Mouse (Mus musculus) embryonic fibroblast, embryonic 13.5 days (primary cell): ENCODE results near the gene Slc22a17.

Experiments used
- CTCF ChIP-seq: IDR thresholded peaks from 2 replicates; pipeline ENCODE4 v1.5.1; 2011; ENCODE audit warnings: mild to moderate bottlenecking, control low read depth, low read length, moderate library complexity, borderline replicate concordance; ENCODE audit not compliant: insufficient read depth
- POLR2A ChIP-seq: IDR thresholded peaks from 2 replicates; pipeline ENCODE4 v1.6.1; 2011; ENCODE audit warnings: low read depth, mild to moderate bottlenecking, control low read depth, low read length, moderate library complexity

DNA sequence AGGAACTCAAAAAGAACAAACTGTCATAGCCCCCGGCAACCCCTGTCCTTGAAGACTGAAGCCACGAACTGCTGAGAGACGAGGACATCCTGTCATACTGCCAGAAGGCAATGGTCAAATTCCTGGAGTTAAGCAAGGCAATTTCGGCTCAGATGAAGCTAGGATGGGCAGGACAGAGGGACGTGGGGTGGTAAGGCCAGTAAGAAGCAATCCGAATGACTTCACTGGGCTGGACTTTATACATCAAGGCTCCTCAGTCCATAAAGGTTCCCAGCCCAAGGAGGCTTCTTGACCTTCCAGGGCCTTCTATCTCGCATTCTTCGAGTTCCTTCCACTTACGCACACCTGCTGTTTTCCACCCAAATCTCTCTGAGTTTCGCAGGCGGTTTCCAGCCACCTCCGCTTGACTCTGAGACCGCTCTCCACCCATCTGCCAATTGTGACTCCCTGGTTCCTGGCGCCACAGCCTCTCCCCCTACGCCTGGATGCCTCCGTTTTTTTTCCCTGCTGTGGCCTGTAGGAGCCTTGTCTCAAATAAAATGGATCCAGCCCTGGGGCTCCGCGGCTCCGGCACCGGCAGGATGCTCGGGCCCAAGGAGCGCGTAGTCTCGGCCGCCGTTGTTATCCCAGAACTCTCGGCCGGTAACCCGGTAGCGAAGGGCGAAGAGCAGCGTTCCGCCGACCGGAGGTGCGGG, 36.9 kb downstream of the Slc22a17 start:
- no peak for TF ChIP-seq CTCF
- no peak for TF ChIP-seq POLR2A
